Mouse (Mus musculus) limb, embryonic 14.5 days (tissue): Measurements from ENCODE around the gene Abhd18. TPM values are rescaled to one million over a fixed set of nuclear protein-coding genes. Genes with fewer than 3 reads are reported as not detected.
"Not testable (repeated sequence)": the region's sequence is repeated elsewhere in the genome, so short reads cannot be mapped to it uniquely, and the experiment has no call there.

Experiments
- ATAC-seq: fragments of 200-750 bp; cut with Nextera tagmentation; 2 replicates; pipeline ENCODE4 v1.8.0; 2017; ENCODE audit warnings: low read depth, moderate number of reproducible peaks, moderate TSS enrichment; ENCODE audit not compliant: low FRiP score
- DNase-seq: peaks from one replicate; pipeline ENCODE4 v3.0.0-alpha.2; 2015; ENCODE audit warnings: low spot score
- H3K27ac ChIP-seq: fragments of 300-500 bp; sonication (generic); replicated peaks from 2 replicates; pipeline ENCODE4 v1.5.1; 2014; ENCODE audit warnings: low read depth, mild to moderate bottlenecking, low read length, moderate library complexity, mixed read lengths
- H3K27me3 ChIP-seq: fragments of 300-500 bp; sonication (generic); 2 replicates; pipeline ENCODE4 v1.6.1; 2014; ENCODE audit warnings: low read length, mixed read lengths; ENCODE audit not compliant: control insufficient read depth, insufficient read depth
- H3K36me3 ChIP-seq: fragments of 300-500 bp; sonication (generic); 2 replicates; pipeline ENCODE4 v1.6.1; 2014; ENCODE audit warnings: mild to moderate bottlenecking, low read length, moderate library complexity, mixed read lengths; ENCODE audit not compliant: control insufficient read depth, insufficient read depth
- H3K4me1 ChIP-seq: fragments of 300-500 bp; sonication (generic); 2 replicates; pipeline ENCODE4 v1.6.1; 2014; ENCODE audit warnings: antibody characterized with exemption, low read length, mixed read lengths; ENCODE audit not compliant: control insufficient read depth, insufficient read depth
- H3K4me2 ChIP-seq: fragments of 300-500 bp; sonication (generic); replicated peaks from 2 replicates; pipeline ENCODE4 v1.6.1; 2014; ENCODE audit warnings: low read depth, mild to moderate bottlenecking, low read length, moderate library complexity; ENCODE audit not compliant: severe bottlenecking
- H3K4me3 ChIP-seq: fragments of 300-500 bp; sonication (generic); replicated peaks from 2 replicates; pipeline ENCODE4 v1.5.1; 2014; ENCODE audit warnings: low read length
- H3K9ac ChIP-seq: fragments of 300-500 bp; sonication (generic); 2 replicates; pipeline ENCODE4 v1.6.1; 2014; ENCODE audit warnings: mild to moderate bottlenecking, low read depth, low read length, moderate library complexity; ENCODE audit not compliant: severe bottlenecking
- H3K9me3 ChIP-seq: fragments of 300-500 bp; sonication (generic); 2 replicates; pipeline ENCODE4 v1.6.1; 2016; ENCODE audit warnings: low read length; ENCODE audit not compliant: control insufficient read depth
- POLR2A ChIP-seq: fragments of 200-500 bp; IDR thresholded peaks from 2 replicates; pipeline ENCODE4 v1.8.0; 2012; ENCODE audit warnings: inconsistent platforms, mild to moderate bottlenecking, moderate library complexity, borderline replicate concordance; ENCODE audit not compliant: insufficient read depth, insufficient read length; ENCODE audit errors: extremely low read depth
- WGBS: fragments of 180-500 bp; shearing (Covaris S2); extraction: QIAGEN DNeasy Blood & Tissue Kit; methylation state at CpG from one replicate; pipeline ENCODE4 v1.1.7; 2014; 5-methylcytosine and 5-hydroxymethylcytosine counted together
- polyA plus RNA-seq, 2 experiments: library from polyadenylated mRNA; depleted of rRNA in 1 of 2; stranded (reverse) in 1 of 2; unstranded in 1 of 2; fragments of >200 nt; fragmentation: Nextera tagmentation in 1 of 2; extraction: Ambion mirVana in 1 of 2; gene quantifications; 2 replicates each; pipeline versions ENCODE4 v1.2.1 to v1.2.3; 2012 to 2014

Gene Abhd18
- polyA plus RNA-seq, 2 experiments: 5.6 to 6.7 TPM

DNA sequence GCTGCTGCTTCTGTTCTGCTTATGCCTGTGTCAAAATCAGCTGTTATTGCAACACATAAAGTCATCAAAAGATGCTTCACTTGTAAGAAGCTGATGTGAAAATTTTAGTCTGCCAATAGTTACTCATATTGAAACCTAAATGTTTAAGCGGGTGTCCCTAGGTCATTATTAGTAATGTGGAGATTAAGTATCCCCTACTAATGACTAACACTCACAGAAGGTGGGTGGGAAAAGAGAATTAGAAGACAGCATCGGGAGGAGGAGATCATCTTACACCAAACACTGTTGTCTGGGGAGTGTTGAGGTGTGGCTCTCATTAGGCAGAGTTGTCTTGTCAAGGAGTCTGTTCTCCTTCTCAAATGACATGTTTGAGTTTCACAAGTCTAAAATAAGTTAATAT lies 39.9 kb upstream of the Abhd18 start:
- H3K36me3 ChIP-seq: peaks cover 61% of the 10 kb centered on the region
- no peak overlapping the region for H3K9ac ChIP-seq
- WGBS: 57% methylated on average over 2 of the region's 2 CpGs
- ATAC-seq (no peak), DNase-seq (no peak)
- H3K27me3 ChIP-seq: no peaks in the 10 kb centered on the region
- no peaks in the 10 kb centered on the region for H3K9me3 ChIP-seq
- no peaks in the 10 kb centered on the region for H3K4me1 ChIP-seq
- no peak overlapping the region for H3K4me2 ChIP-seq
- no peak overlapping the region for H3K27ac ChIP-seq
- no peak overlapping the region for H3K4me3 ChIP-seq
- TF ChIP-seq POLR2A: no peak

DNA sequence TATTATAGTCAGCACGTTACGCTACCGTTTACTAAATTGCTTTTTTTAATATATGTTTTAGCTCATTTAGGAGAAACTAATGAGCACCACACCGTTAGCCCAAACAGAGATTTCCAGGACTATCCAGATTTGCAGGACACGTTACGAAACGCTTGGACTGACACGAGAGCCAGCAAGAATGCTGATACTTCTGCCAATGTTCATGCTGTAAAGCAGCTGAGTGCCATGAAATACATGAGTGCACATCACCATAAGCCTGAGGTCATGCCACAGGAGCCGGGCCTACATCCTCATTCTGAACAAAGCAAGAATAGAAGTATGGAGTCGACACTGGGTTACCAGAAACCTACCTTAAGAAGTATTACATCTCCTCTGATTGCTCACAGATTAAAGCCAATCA lies 38.1 kb upstream of the Abhd18 start:
- Histone ChIP-seq H3K4me1 (no peaks in the 10 kb centered on the region), H3K9ac (no peak overlapping the region), H3K9me3 (no peaks in the 10 kb centered on the region), H3K4me3 (no peak overlapping the region), H3K27ac (no peak overlapping the region), H3K4me2 (no peak overlapping the region), H3K36me3 (peaks cover 66% of the 10 kb centered on the region), H3K27me3 (no peaks in the 10 kb centered on the region)
- no peak for DNase-seq
- no peak for TF ChIP-seq POLR2A
- ATAC-seq: no peak
- WGBS: 90% methylated on average over 10 of the region's 10 CpGs

DNA sequence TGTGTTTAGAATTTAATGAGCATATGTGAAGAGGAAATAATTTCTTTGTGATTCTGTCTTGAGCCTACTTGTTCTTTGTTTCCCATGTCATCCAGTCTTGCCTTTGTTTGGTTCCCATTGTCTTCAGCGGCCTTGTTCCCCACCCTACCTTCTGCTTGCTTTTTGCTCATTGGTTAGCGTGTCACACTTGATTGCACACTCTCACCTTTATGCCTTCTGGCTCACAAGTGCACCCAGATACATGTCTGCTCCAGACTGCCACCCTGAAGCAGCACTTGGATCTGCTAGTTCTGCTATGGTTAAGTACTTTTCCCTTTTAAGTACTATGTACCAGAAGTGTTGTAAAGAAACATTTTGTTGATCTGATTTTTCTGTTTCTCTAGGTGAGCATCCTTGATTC lies 36.9 kb upstream of the Abhd18 start:
- no peaks in the 10 kb centered on the region for H3K27me3 ChIP-seq
- no peak for ATAC-seq
- no peak for DNase-seq
- H3K9ac ChIP-seq: no peak overlapping the region
- no peak overlapping the region for H3K4me2 ChIP-seq
- peaks cover 73% of the 10 kb centered on the region for H3K36me3 ChIP-seq
- H3K4me3 ChIP-seq: no peak overlapping the region
- TF ChIP-seq POLR2A: no peak
- 95% methylated on average over 2 of the region's 2 CpGs for WGBS
- no peaks in the 10 kb centered on the region for H3K9me3 ChIP-seq
- no peak overlapping the region for H3K27ac ChIP-seq
- no peaks in the 10 kb centered on the region for H3K4me1 ChIP-seq

DNA sequence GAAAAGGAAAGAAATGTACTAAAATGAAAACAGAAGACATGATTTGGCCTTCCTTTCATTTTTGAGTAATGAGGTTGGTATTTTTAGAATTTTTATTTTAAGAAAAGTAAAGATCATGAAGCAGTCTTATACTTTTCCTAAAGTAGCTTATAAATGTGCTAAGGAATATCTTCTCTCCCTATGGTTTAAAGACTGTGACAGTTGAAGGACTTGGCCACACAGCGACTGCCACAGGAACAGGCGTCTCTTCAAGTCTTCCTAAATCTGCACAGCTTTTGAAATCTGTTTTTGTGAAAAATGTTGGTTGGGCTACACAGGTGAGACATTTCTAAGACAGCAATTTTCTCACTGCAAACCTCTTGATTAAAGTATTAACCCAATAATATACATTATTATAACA lies 33.5 kb upstream of the Abhd18 start:
- peaks cover 69% of the 10 kb centered on the region for H3K36me3 ChIP-seq
- no peak overlapping the region for H3K9ac ChIP-seq
- H3K27ac ChIP-seq: no peak overlapping the region
- WGBS: 93% methylated on average over 2 of the region's 2 CpGs
- H3K9me3 ChIP-seq: no peaks in the 10 kb centered on the region
- ATAC-seq: no peak
- no peak overlapping the region for H3K4me2 ChIP-seq
- no peak for TF ChIP-seq POLR2A
- no peaks in the 10 kb centered on the region for H3K27me3 ChIP-seq
- no peaks in the 10 kb centered on the region for H3K4me1 ChIP-seq
- no peak overlapping the region for H3K4me3 ChIP-seq
- no peak for DNase-seq

DNA sequence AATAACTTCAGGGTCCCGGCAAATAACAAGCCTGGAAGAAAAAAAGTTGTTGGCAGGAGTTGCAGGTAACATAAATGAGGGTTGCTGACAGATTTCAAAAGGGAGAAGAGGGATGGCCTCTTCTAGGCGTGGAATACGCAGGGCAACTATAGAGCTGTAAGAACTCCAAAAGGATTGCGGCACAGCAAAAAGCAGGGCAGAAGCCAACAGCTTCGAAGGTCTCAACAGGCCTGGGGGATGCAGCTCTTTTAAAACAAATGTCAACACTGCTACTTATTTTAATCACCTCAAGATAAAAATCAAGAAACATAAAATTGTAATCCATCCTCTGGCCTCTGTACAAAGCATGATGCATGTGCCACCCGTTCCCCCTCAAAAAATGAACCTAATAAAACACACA lies 1.2 kb upstream of the Abhd18 start:
- H3K4me1 ChIP-seq, H3K27ac ChIP-seq, DNase-seq, ATAC-seq, H3K36me3 ChIP-seq, H3K9me3 ChIP-seq, H3K27me3 ChIP-seq: not testable (repeated sequence)
- Histone ChIP-seq H3K4me3 (peak overlapping the region; percentile 42), H3K4me2 (peak overlapping the region; percentile 55), H3K9ac (peak overlapping the region; percentile 47; the same call in 1 of the 2 replicates)
- WGBS: 63% methylated on average over 5 of the region's 6 CpGs

DNA sequence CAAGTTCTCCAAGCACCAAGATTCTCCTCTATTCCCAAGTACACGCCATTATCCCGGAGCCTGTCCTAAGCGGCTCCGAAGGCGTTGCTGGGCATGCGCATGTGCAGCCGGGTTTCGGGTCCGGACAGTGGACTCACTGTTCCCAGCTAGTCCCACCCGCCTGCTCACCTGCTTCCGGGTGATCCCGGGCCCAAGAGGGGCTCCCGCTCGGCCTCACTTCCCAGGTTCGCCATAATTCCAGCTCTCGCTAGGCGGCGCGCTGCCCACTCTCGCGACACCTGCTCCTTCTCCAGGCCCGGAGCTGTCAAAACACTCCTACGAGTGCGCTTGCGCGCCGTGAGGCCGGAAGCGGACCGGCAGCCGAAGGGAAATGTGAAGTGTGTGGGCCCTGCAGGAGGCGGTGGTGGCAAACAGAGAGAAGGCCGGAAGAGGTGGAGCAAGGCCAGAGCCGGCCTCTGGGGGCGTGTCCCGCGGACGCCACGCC lies 255 bp upstream of the Abhd18 start, which contains the start of gene Mfsd8:
Gene Mfsd8, minus strand, starts transcription at position 414 of the 484 bp plus-strand sequence.
- peak; percentile 31; the same call in 1 of the 2 replicates for TF ChIP-seq POLR2A
- H3K36me3 ChIP-seq, H3K9me3 ChIP-seq, H3K4me1 ChIP-seq, H3K27me3 ChIP-seq: not testable (repeated sequence)
- 4% methylated on average over 36 of the region's 39 CpGs for WGBS
- DNase-seq: peak; percentile 94
- peak within 1 kb of the TSS; percentile 78 for H3K27ac ChIP-seq
- peak; percentile 98 for ATAC-seq
- peak within 1 kb of the TSS; percentile 42 for H3K4me3 ChIP-seq
- H3K4me2 ChIP-seq: peak within 1 kb of the TSS; percentile 56
- peak within 1 kb of the TSS; percentile 47 for H3K9ac ChIP-seq

DNA sequence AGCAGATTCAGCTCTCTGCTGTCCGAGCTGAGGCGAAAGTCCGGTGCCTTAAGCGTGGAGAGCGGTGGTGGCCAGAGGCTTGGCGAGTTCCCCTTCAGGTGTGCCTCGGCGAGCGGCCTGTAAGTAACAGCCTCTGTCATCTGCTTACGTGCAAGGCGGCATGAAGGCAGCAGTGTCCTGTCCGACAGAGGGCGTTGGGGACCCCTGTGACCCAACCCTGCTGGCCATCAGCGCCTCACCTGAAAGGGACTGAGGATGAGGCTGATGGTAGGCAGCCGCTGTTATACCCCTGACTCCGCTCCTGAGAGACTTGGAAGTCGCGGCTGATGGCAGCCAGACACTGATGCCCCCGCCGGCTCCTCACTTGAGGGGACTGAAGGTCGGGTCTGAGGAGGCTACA lies 248 bp downstream of the Abhd18 start:
- H3K27me3 ChIP-seq, H3K36me3 ChIP-seq, ATAC-seq, H3K4me1 ChIP-seq, H3K9me3 ChIP-seq, DNase-seq, H3K27ac ChIP-seq: not testable (repeated sequence)
- Histone ChIP-seq H3K4me2 (peak overlapping the region; percentile 56), H3K4me3 (peak overlapping the region; percentile 42), H3K9ac (peak overlapping the region; percentile 47; the same call in 1 of the 2 replicates)
- whole genome bisulfite sequencing: 0% methylated on average over 6 of the region's 21 CpGs

DNA sequence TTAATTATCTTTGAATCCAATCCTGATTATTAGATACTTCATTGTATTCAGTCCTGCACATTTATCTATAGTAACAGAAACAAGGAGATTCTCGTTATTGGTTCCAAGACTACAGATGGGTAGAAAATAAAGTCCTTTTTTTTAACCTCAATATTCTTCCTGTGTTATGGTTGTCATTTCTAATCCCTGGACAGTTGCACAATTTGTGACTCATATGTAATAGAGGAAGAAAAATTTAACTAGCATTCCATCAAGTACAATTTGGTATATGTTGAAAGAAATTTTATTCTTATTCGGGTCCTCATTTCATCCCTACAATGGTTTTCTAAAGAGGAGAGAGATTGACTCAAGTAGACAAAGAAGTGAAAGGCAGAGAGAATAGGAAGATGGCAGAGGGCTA lies 1.2 kb downstream of the Abhd18 start:
- H3K36me3 ChIP-seq, H3K4me2 ChIP-seq, H3K9ac ChIP-seq, H3K27ac ChIP-seq, ATAC-seq, H3K27me3 ChIP-seq, DNase-seq, H3K9me3 ChIP-seq, H3K4me1 ChIP-seq, H3K4me3 ChIP-seq: not testable (repeated sequence)
- 95% methylated on average over 2 of the region's 2 CpGs for WGBS
